Mouse (Mus musculus) spleen, adult 2 months (tissue): ENCODE results near the gene Cyld. TPM values are rescaled to one million over a fixed set of nuclear protein-coding genes. Genes with fewer than 3 reads are reported as not detected.

Source experiments
- DNase-seq, 2 experiments: peaks; one replicate each; pipeline versions ENCODE4 v3.0.0 to v3.0.0-alpha.2; 2012 to 2021; ENCODE audit warnings: low spot score in 2 of 2, low read depth in 1 of 2
- H3K27ac ChIP-seq: fragments of 200-500 bp; 2 replicates; pipeline ENCODE4 v1.5.1; 2012; ENCODE audit warnings: low read length, inconsistent platforms; ENCODE audit not compliant: insufficient read depth
- H3K27me3 ChIP-seq: fragments of 200-500 bp; 2 replicates; pipeline ENCODE4 v1.6.1; 2012; ENCODE audit warnings: mild to moderate bottlenecking, moderate library complexity, low read length, inconsistent platforms; ENCODE audit not compliant: control insufficient read depth, insufficient read depth
- H3K36me3 ChIP-seq: fragments of 200-500 bp; 2 replicates; pipeline ENCODE4 v1.6.1; 2012; ENCODE audit warnings: mild to moderate bottlenecking, low read length, inconsistent platforms; ENCODE audit not compliant: control insufficient read depth, insufficient read depth
- H3K4me1 ChIP-seq: fragments of 200-500 bp; 2 replicates; pipeline ENCODE4 v1.6.1; 2011; ENCODE audit warnings: inconsistent platforms; ENCODE audit not compliant: control insufficient read depth, insufficient read depth, insufficient read length
- H3K4me3 ChIP-seq: fragments of 200-500 bp; 2 replicates; pipeline ENCODE4 v1.5.1; 2011; ENCODE audit warnings: mild to moderate bottlenecking, inconsistent platforms; ENCODE audit not compliant: insufficient read depth, insufficient read length; ENCODE audit errors: extremely low read depth
- CTCF ChIP-seq: fragments of 200-500 bp; IDR thresholded peaks from 2 replicates; pipeline ENCODE4 v1.5.1; 2011; ENCODE audit warnings: mild to moderate bottlenecking, inconsistent platforms; ENCODE audit not compliant: insufficient read depth, insufficient read length, insufficient replicate concordance; ENCODE audit errors: extremely low read depth
- POLR2A ChIP-seq: fragments of 200-500 bp; IDR thresholded peaks from 2 replicates; pipeline ENCODE4 v1.6.1; 2011; ENCODE audit warnings: low read depth, low read length, inconsistent platforms
- WGBS: fragments of 180-500 bp; shearing (Covaris S2); methylation state at CpG from one replicate; pipeline ENCODE4 v1.1.7; 2018; 5-methylcytosine and 5-hydroxymethylcytosine counted together
- polyA plus RNA-seq: library from polyadenylated mRNA; depleted of rRNA; stranded (reverse); fragments of >200 nt; gene quantifications from 2 replicates; pipeline ENCODE4 v1.2.3, GENCODE M21; 2012

Gene Cyld
- polyA plus RNA-seq, 1 experiment = 10.1 TPM

DNA sequence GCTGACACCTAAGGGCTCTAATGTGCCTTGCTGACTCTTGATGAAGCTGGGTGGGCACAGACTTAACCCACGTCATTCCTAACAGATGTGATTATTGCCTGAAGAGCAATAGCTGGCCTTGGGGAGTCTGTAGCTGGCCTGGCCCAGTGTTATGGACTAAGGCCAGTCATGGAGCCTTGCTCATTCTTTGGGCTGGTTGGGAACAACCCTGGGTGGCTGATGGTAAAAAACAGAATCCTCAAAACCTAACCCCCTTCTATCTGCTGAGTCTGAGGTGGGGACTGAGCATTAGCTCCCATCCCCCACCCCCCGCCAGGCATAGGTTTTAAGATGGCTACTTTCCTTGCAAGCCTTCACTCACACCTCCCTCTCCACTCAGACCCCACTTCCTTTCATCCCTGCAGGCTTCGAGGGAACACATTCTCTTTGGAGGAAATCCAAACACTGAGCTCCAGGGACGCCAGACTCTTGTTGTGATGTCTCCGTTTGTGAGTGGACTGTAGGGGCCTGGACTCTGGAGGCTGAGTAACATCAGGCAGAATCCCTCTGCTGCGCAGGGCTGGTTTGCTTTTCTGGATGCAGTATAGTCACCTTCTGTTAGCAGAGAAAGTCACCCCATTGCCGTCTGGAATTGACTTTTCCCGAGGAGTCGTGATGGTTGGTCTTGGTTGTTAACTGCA lies 10.5 kb upstream of the Cyld start:
- 83% methylated on average over 9 of the region's 9 CpGs for WGBS
- TF ChIP-seq CTCF = no peak
- TF ChIP-seq POLR2A = no peak
- DNase-seq = no peak
- H3K27ac ChIP-seq = no peak overlapping the region
- peaks cover 10% of the 10 kb centered on the region; the same call in 1 of the 2 replicates for H3K4me1 ChIP-seq
- no peaks in the 10 kb centered on the region for H3K27me3 ChIP-seq
- no peaks in the 10 kb centered on the region for H3K36me3 ChIP-seq
- no peak overlapping the region for H3K4me3 ChIP-seq

DNA sequence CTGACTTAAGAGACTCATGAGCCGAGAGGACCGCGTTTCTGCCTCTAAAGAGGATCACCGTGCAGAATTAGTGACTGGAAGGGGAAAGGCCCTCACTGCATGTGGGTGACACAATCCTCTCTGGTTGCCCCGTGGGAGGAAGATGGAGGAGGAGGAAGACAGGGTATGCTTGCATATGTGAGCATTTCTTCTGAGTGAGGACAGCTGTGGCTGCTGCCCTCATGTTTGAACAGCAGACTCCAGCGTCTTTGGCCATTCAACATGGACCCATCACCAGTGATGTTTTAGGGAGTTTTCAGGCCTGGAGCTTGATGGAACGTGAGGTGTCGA lies 10.0 kb upstream of the Cyld start:
- Histone ChIP-seq H3K4me1 (peaks cover 11% of the 10 kb centered on the region; the same call in 1 of the 2 replicates), H3K36me3 (no peaks in the 10 kb centered on the region), H3K27me3 (no peaks in the 10 kb centered on the region), H3K4me3 (no peak overlapping the region), H3K27ac (no peak overlapping the region)
- WGBS = 82% methylated on average over 8 of the region's 8 CpGs
- TF ChIP-seq CTCF = no peak
- no peak for TF ChIP-seq POLR2A
- no peak for DNase-seq

DNA sequence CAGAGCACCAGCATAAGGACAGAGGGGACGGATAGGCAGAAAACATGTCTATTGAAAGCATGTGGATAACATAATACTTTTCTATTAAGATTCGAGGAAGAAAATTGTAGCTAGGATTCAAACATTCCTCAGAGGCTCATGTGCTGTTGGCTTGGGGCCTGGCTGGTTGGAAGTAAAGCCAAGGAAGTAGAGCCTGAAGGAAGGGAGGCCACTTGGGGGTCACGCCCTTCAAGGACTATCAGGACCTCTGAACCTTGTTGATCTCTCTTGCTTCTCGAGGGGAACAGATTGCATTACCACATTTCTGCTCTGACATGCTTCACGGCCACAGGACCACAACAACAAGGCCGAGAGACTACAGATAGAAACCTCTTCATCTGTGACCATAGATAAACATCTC lies 7.7 kb upstream of the Cyld start:
- WGBS = 59% methylated on average over 6 of the region's 6 CpGs
- H3K4me1 ChIP-seq = peaks cover 23% of the 10 kb centered on the region; the same call in 1 of the 2 replicates
- H3K27me3 ChIP-seq = no peaks in the 10 kb centered on the region
- no peak overlapping the region for H3K27ac ChIP-seq
- no peak overlapping the region for H3K4me3 ChIP-seq
- TF ChIP-seq CTCF (no peak), POLR2A (no peak)
- H3K36me3 ChIP-seq = no peaks in the 10 kb centered on the region
- DNase-seq = no peak

DNA sequence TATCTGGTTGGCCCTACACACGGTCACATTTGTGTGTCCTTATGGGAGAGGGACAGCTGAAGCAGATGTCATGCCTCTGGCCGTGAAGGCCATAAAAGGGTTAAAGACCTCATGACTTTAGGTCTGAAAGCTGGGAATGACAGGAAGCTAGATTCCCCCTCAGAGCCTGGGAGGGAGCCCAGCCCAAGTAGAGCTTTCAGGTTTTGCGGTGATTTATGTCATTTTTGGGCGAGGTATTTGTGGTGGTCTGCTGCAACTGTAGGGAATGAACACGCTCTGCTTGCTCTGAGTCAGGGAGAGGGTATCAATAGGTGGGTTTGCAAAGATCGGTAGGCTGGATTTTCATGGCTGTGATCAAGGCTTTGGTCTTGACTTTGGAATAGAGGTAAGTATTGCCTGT lies 6.9 kb upstream of the Cyld start:
- 91% methylated on average over 6 of the region's 6 CpGs for WGBS
- no peak for DNase-seq
- Histone ChIP-seq H3K36me3 (no peaks in the 10 kb centered on the region), H3K4me1 (peaks cover 29% of the 10 kb centered on the region; the same call in 1 of the 2 replicates), H3K4me3 (no peak overlapping the region), H3K27me3 (no peaks in the 10 kb centered on the region), H3K27ac (no peak overlapping the region)
- no peak for TF ChIP-seq POLR2A
- TF ChIP-seq CTCF = no peak

DNA sequence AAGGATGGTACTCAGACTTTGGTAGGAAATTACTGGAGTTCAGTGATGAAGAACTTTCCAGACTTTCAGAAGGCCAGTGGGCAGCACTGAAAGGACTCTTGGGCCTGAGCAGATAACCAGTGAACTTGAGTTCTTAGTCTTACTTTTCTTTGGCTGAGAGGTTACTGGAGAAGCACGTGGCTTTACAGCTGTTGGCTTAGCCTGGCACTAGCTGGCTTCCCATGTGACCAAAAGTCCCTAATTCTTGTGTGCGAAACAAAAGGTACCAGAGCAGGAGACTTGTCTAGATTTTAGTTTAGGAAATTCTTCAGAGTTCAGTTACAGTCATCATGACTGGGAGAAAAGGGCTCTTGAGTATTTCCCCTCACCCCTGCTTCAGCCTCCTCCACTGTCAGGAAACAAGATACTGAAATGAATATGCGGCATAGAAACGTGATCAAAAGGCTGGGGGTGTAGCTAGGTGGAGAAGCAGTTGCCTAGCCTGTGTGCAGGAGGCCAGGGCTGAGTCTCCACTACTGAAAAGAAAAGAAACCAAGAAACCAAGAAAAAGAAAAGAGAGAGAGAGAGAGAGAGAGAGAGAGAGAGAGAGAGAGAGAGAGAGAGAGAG lies 5.4 kb upstream of the Cyld start:
- H3K27me3 ChIP-seq = no peaks in the 10 kb centered on the region
- peaks cover 29% of the 10 kb centered on the region; the same call in 1 of the 2 replicates for H3K4me1 ChIP-seq
- no peaks in the 10 kb centered on the region for H3K36me3 ChIP-seq
- TF ChIP-seq POLR2A = no peak
- TF ChIP-seq CTCF = no peak
- DNase-seq = no peak
- no peak overlapping the region for H3K4me3 ChIP-seq
- WGBS = 19% methylated on average over 4 of the region's 4 CpGs
- peak overlapping the region; percentile 31 for H3K27ac ChIP-seq

DNA sequence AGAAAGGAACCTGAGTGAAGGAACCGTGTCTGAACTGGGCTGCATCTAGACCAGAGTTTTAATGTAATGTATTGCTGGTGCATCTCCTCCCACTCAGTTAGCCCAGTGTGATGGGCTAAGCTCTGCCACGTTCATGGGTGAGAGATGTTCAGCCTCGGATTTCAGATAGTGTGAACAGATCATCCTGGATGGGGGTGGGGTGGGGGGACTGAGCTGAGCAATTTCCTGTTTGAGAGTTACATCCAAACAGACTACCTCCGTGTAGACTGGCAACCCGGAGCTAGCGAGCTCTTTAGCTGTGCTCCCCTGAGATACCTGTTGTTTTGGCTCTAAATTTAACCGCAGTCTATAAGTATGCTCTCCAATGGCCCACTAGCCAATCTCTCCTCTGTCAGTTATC lies 4.9 kb upstream of the Cyld start:
- Histone ChIP-seq H3K4me3 (no peak overlapping the region), H3K4me1 (peaks cover 29% of the 10 kb centered on the region; the same call in 1 of the 2 replicates), H3K36me3 (no peaks in the 10 kb centered on the region), H3K27ac (peak overlapping the region; percentile 31), H3K27me3 (no peaks in the 10 kb centered on the region)
- DNase-seq = no peak
- TF ChIP-seq POLR2A (no peak), CTCF (no peak)
- 25% methylated on average over 7 of the region's 7 CpGs for WGBS

DNA sequence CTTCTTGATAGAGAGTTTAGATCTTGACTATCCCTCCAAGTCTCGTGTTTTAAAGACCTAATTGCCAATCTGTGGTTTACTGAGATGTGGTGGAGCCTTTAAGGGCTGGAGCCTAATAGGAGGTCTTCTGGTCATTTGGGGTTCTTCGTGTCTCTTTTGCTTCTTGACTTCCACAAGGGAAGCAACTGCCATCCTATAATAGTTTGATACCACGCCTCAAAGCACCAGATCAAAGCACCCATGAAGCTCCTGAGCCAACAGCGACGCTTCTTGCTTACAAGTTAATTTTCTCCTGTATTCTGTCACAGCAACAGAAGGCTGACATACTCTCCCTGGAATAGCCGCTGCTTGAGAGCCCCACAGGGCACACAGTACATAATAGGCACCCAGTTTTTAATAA lies 4.0 kb upstream of the Cyld start:
- H3K4me1 ChIP-seq = peaks cover 29% of the 10 kb centered on the region; the same call in 1 of the 2 replicates
- no peaks in the 10 kb centered on the region for H3K27me3 ChIP-seq
- TF ChIP-seq POLR2A (no peak), CTCF (no peak)
- peak overlapping the region; percentile 31; the same call in 1 of the 2 replicates for H3K27ac ChIP-seq
- no peak for DNase-seq
- 47% methylated on average over 6 of the region's 6 CpGs for WGBS
- H3K4me3 ChIP-seq = no peak overlapping the region
- H3K36me3 ChIP-seq = no peaks in the 10 kb centered on the region
